Mouse (Mus musculus) liver, embryonic 14.5 days (tissue): ENCODE measurements around the gene Rsph9.

ENCODE experiments used
- CTCF ChIP-seq: IDR thresholded peaks from 2 replicates; pipeline ENCODE4 v1.5.1; 2016; ENCODE audit warnings: antibody characterized with exemption, low read depth, control low read depth
- EP300 ChIP-seq: IDR thresholded peaks from 2 replicates; pipeline ENCODE4 v1.6.1; 2016; ENCODE audit warnings: antibody characterized with exemption, low read depth

DNA sequence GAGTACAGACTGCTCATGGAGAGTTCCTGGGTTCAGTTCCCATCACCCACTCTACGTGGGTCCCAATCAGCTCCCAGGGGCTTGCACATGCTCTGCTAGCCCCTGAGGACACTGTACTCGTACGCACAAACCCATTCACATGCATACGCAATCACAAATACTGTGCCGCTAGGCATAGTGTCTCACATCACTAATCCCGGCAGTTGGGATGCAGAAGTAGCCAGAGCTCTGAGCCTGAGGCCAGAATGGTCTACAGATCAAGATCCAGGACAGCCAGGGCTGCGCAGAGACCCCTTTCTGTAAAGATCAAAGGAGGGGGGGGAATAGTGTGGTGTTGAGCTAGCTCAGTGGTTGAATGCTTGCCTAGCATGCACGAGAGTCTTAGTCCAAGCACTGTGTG lies 13.1 kb upstream of the Rsph9 start:
- no peak for TF ChIP-seq CTCF
- no peak for TF ChIP-seq EP300
